Mouse (Mus musculus) heart, embryonic 12.5 days (tissue): ENCODE data around the gene Rps10. TPM values are rescaled to one million over a fixed set of nuclear protein-coding genes. Genes with fewer than 3 reads are reported as not detected.
A peak's percentile ranks its signal among the peaks of the same experiment; 100 is the strongest.

Source experiments
- ATAC-seq: fragments of 200-750 bp; cut with Nextera tagmentation; 2 replicates; pipeline ENCODE4 v1.8.0; 2017; ENCODE audit warnings: moderate TSS enrichment, moderate library complexity; ENCODE audit not compliant: insufficient number of reproducible peaks, low FRiP score
- H3K27ac ChIP-seq: fragments of 300-500 bp; sonication (generic); 2 replicates; pipeline ENCODE4 v1.5.1; 2016; ENCODE audit warnings: mild to moderate bottlenecking, moderate library complexity; ENCODE audit not compliant: poor library complexity, severe bottlenecking
- H3K27me3 ChIP-seq: fragments of 300-500 bp; sonication (generic); replicated peaks from 2 replicates; pipeline ENCODE4 v1.6.1; 2016; ENCODE audit warnings: mild to moderate bottlenecking, moderate library complexity
- H3K36me3 ChIP-seq: fragments of 300-500 bp; sonication (generic); 2 replicates; pipeline ENCODE4 v1.6.1; 2016; ENCODE audit warnings: mild to moderate bottlenecking, moderate library complexity
- H3K4me1 ChIP-seq: fragments of 300-500 bp; sonication (generic); replicated peaks from 2 replicates; pipeline ENCODE4 v1.6.1; 2016; ENCODE audit warnings: mild to moderate bottlenecking
- H3K4me2 ChIP-seq: fragments of 300-500 bp; sonication (generic); 2 replicates; pipeline ENCODE4 v1.6.1; 2016; ENCODE audit warnings: mild to moderate bottlenecking, moderate library complexity
- H3K4me3 ChIP-seq: fragments of 300-500 bp; sonication (generic); 2 replicates; pipeline ENCODE4 v1.5.1; 2016; ENCODE audit warnings: mild to moderate bottlenecking
- H3K9ac ChIP-seq: fragments of 300-500 bp; sonication (generic); 2 replicates; pipeline ENCODE4 v1.6.1; 2016; ENCODE audit warnings: mild to moderate bottlenecking, moderate library complexity
- H3K9me3 ChIP-seq: fragments of 300-500 bp; sonication (generic); replicated peaks from 2 replicates; pipeline ENCODE4 v1.6.1; 2016; ENCODE audit warnings: mild to moderate bottlenecking, moderate library complexity
- WGBS: fragments of 180-500 bp; shearing (Covaris S2); methylation state at CpG from one replicate; pipeline ENCODE4 v1.1.7; 2016; 5-methylcytosine and 5-hydroxymethylcytosine counted together
- polyA plus RNA-seq: library from polyadenylated mRNA; unstranded; fragments of >200 nt; fragmentation: Nextera tagmentation; extraction: Ambion mirVana; gene quantifications from 2 replicates; pipeline ENCODE4 v1.2.1, GENCODE M21; 2016

Gene Rps10
- polyA plus RNA-seq, 1 experiment from 2014 or later: 625 TPM

GRCm38 (mm10) chr17:27611519-27611884, 25.0 kb downstream of the Rps10 start:
- WGBS: 46% methylated on average over 3 of the region's 3 CpGs
- H3K27me3 ChIP-seq: no peaks in the 10 kb centered on the region
- H3K36me3 ChIP-seq: peaks cover 8% of the 10 kb centered on the region; the same call in 1 of the 2 replicates
- no peak overlapping the region for H3K27ac ChIP-seq
- no peak for ATAC-seq
- peaks cover 64% of the 10 kb centered on the region for H3K4me1 ChIP-seq
- 0 out of 2 replicates have a peak overlapping the region, but pooled peaks have one; percentile 37 for H3K9ac ChIP-seq
- no peaks in the 10 kb centered on the region for H3K9me3 ChIP-seq
- no peak overlapping the region for H3K4me2 ChIP-seq
- H3K4me3 ChIP-seq: no peak overlapping the region

- Histone ChIP-seq H3K4me3 (no peak overlapping the region), H3K9ac (no peak overlapping the region), H3K4me1 (peaks cover 70% of the 10 kb centered on the region), H3K9me3 (no peaks in the 10 kb centered on the region), H3K4me2 (no peak overlapping the region), H3K36me3 (peaks cover 8% of the 10 kb centered on the region; the same call in 1 of the 2 replicates), H3K27me3 (no peaks in the 10 kb centered on the region), H3K27ac (peak overlapping the region; percentile 36)
- ATAC-seq: no peak
- WGBS: 51% methylated on average over 10 of the region's 10 CpGs
Measured at GRCm38 (mm10) chr17:27610679-27611518, 25.6 kb downstream of the Rps10 start.

- H3K36me3 ChIP-seq: peaks cover 8% of the 10 kb centered on the region; the same call in 1 of the 2 replicates
- H3K27ac ChIP-seq: no peak overlapping the region
- ATAC-seq: no peak
- no peak overlapping the region for H3K4me3 ChIP-seq
- 89% methylated on average over 7 of the region's 7 CpGs for WGBS
- no peak overlapping the region for H3K9ac ChIP-seq
- H3K4me1 ChIP-seq: peaks cover 70% of the 10 kb centered on the region
- H3K9me3 ChIP-seq: no peaks in the 10 kb centered on the region
- no peaks in the 10 kb centered on the region for H3K27me3 ChIP-seq
- H3K4me2 ChIP-seq: no peak overlapping the region
Measured at GRCm38 (mm10) chr17:27609576-27609975, 26.9 kb downstream of the Rps10 start.

- Histone ChIP-seq H3K9me3 (no peaks in the 10 kb centered on the region), H3K4me3 (no peak overlapping the region), H3K27me3 (no peaks in the 10 kb centered on the region), H3K4me1 (peaks cover 75% of the 10 kb centered on the region), H3K27ac (peak overlapping the region; percentile 92), H3K4me2 (peak overlapping the region; percentile 48), H3K36me3 (0 out of 2 replicates have a peak, but pooled peaks cover 4% of the 10 kb centered on the region), H3K9ac (peak overlapping the region; percentile 55; the same call in 1 of the 2 replicates)
- whole genome bisulfite sequencing: 39% methylated on average over 21 of the region's 21 CpGs
- no peak for ATAC-seq
Measured at GRCm38 (mm10) chr17:27603522-27604234, 32.8 kb downstream of the Rps10 start.

- Histone ChIP-seq H3K27me3 (no peaks in the 10 kb centered on the region), H3K4me2 (peak overlapping the region; percentile 48), H3K36me3 (no peaks in the 10 kb centered on the region), H3K9me3 (no peaks in the 10 kb centered on the region), H3K27ac (peak overlapping the region; percentile 92), H3K9ac (peak overlapping the region; percentile 24; the same call in 1 of the 2 replicates), H3K4me3 (no peak overlapping the region), H3K4me1 (peaks cover 80% of the 10 kb centered on the region)
- no peak for ATAC-seq
- 78% methylated on average over 2 of the region's 2 CpGs for WGBS
Measured at GRCm38 (mm10) chr17:27603036-27603435, 33.4 kb downstream of the Rps10 start.

- Histone ChIP-seq H3K9ac (no peak overlapping the region), H3K4me2 (no peak overlapping the region), H3K36me3 (peaks cover 8% of the 10 kb centered on the region), H3K4me1 (peaks cover 86% of the 10 kb centered on the region), H3K27me3 (no peaks in the 10 kb centered on the region), H3K9me3 (no peaks in the 10 kb centered on the region), H3K4me3 (no peak overlapping the region), H3K27ac (no peak overlapping the region)
- 72% methylated on average over 5 of the region's 5 CpGs for WGBS
- no peak for ATAC-seq
Measured at GRCm38 (mm10) chr17:27600869-27601268, 35.6 kb downstream of the Rps10 start.

GRCm38 (mm10) chr17:27600286-27600685, 36.2 kb downstream of the Rps10 start:
- Histone ChIP-seq H3K4me3 (no peak overlapping the region), H3K27me3 (no peaks in the 10 kb centered on the region), H3K4me2 (no peak overlapping the region), H3K9me3 (no peaks in the 10 kb centered on the region), H3K4me1 (peaks cover 86% of the 10 kb centered on the region), H3K9ac (no peak overlapping the region), H3K36me3 (peaks cover 14% of the 10 kb centered on the region), H3K27ac (no peak overlapping the region)
- no peak for ATAC-seq
- 86% methylated on average over 3 of the region's 3 CpGs for WGBS

GRCm38 (mm10) chr17:27596376-27597190, 39.9 kb downstream of the Rps10 start:
- Histone ChIP-seq H3K4me2 (peak overlapping the region; percentile 20), H3K36me3 (peaks cover 45% of the 10 kb centered on the region), H3K4me1 (peaks cover 77% of the 10 kb centered on the region), H3K27me3 (no peaks in the 10 kb centered on the region), H3K9ac (peak overlapping the region; percentile 12; the same call in 1 of the 2 replicates), H3K4me3 (no peak overlapping the region), H3K9me3 (no peaks in the 10 kb centered on the region), H3K27ac (peak overlapping the region; percentile 79)
- peak; percentile 68 for ATAC-seq
- 49% methylated on average over 21 of the region's 21 CpGs for whole genome bisulfite sequencing

GRCm38 (mm10) chr17:27595659-27596375, 40.7 kb downstream of the Rps10 start:
- Histone ChIP-seq H3K4me1 (peaks cover 77% of the 10 kb centered on the region), H3K9ac (peak overlapping the region; percentile 52), H3K27me3 (no peaks in the 10 kb centered on the region), H3K9me3 (no peaks in the 10 kb centered on the region), H3K4me3 (no peak overlapping the region), H3K36me3 (peaks cover 45% of the 10 kb centered on the region), H3K4me2 (peak overlapping the region; percentile 29; the same call in 1 of the 2 replicates), H3K27ac (peak overlapping the region; percentile 79)
- 62% methylated on average over 15 of the region's 15 CpGs for WGBS
- no peak for ATAC-seq

GRCm38 (mm10) chr17:27592565-27592910, 43.9 kb downstream of the Rps10 start:
- Histone ChIP-seq H3K9ac (no peak overlapping the region), H3K27ac (no peak overlapping the region; the same call in 1 of the 2 replicates), H3K4me3 (no peak overlapping the region), H3K4me2 (no peak overlapping the region), H3K27me3 (no peaks in the 10 kb centered on the region), H3K9me3 (no peaks in the 10 kb centered on the region), H3K36me3 (peaks cover 48% of the 10 kb centered on the region), H3K4me1 (peaks cover 90% of the 10 kb centered on the region)
- no peak for ATAC-seq
- 95% methylated on average over 7 of the region's 7 CpGs for WGBS
